Mouse (Mus musculus) left cerebral cortex, postnatal 4 days (tissue): ENCODE data around the gene C5ar1. TPM values are rescaled to one million over a fixed set of nuclear protein-coding genes. Genes with fewer than 3 reads are reported as not detected.
A peak's percentile ranks its signal among the peaks of the same experiment; 100 is the strongest.

Experiments
- DNase-seq: peaks from one replicate; pipeline ENCODE4 v3.0.0-alpha.2; 2022
- intact Hi-C: fragments of 180-260 bp; cut with DNase I; formaldehyde crosslinking; loops from one replicate; pipeline ENCODE4 v1.15.1; 2025
- total RNA-seq, 2 experiments: library from RNA; stranded (reverse); gene quantifications; 2 replicates each; pipeline ENCODE4 v1.2.3; 2021

The C5ar1 gene
- total RNA-seq, 2 experiments from 2014 or later, result 0.97 to 1.8 TPM

GRCm38 (mm10) chr7:16240281-16240977 is 18.9 kb downstream of the C5ar1 start:
- intact Hi-C loops, result no loop called here
- DNase-seq, result no peak

- no peak for DNase-seq
- intact Hi-C loops, result no loop called here
Measured at GRCm38 (mm10) chr7:16239554-16239997, 19.8 kb downstream of the C5ar1 start.

- intact Hi-C loops, result no loop called here
Measured at GRCm38 (mm10) chr7:16229869-16230268, 29.5 kb downstream of the C5ar1 start.

GRCm38 (mm10) chr7:16221582-16222272 is 37.6 kb downstream of the C5ar1 start, which contains the start of gene Dhx34:
Gene Dhx34 (minus strand): TSS chr7:16222037.
- peak; percentile 96 for DNase-seq
- intact Hi-C loops, result no loop called here

More at GRCm38 (mm10) chr7:16229869-16230268, 29.5 kb downstream of the C5ar1 start:
- no peak for DNase-seq

GRCm38 (mm10) chr7:16213986-16214385 is 45.4 kb downstream of the C5ar1 start:
- no peak for DNase-seq
- intact Hi-C loops, result no loop called here

- DNase-seq, result no peak
- intact Hi-C loops, result no loop called here
Measured at GRCm38 (mm10) chr7:16213196-16213595, 46.1 kb downstream of the C5ar1 start.

GRCm38 (mm10) chr7:16210862-16211365 is 48.4 kb downstream of the C5ar1 start:
- intact Hi-C loops, result no loop called here
- DNase-seq, result no peak

- intact Hi-C loops, result no loop called here
- DNase-seq, result no peak
Measured at GRCm38 (mm10) chr7:16208781-16209665, 50.3 kb downstream of the C5ar1 start.

- intact Hi-C loops, result no loop called here
- DNase-seq, result no peak
Measured at GRCm38 (mm10) chr7:16207496-16207895, 51.8 kb downstream of the C5ar1 start.

- intact Hi-C loops, result no loop called here
- no peak for DNase-seq
Measured at GRCm38 (mm10) chr7:16207076-16207475, 52.3 kb downstream of the C5ar1 start.

GRCm38 (mm10) chr7:16204791-16205190 is 54.5 kb downstream of the C5ar1 start:
- DNase-seq, result no peak
- intact Hi-C loops, result no loop called here

- no peak for DNase-seq
- intact Hi-C loops, result no loop called here
Measured at GRCm38 (mm10) chr7:16203505-16203903, 55.8 kb downstream of the C5ar1 start.

- DNase-seq, result no peak
- intact Hi-C loops, result no loop called here
Measured at GRCm38 (mm10) chr7:16202756-16203504, 56.4 kb downstream of the C5ar1 start.

GRCm38 (mm10) chr7:16201136-16201535 is 58.2 kb downstream of the C5ar1 start:
- intact Hi-C loops, result no loop called here
- no peak for DNase-seq

GRCm38 (mm10) chr7:16198540-16198939 is 60.8 kb downstream of the C5ar1 start:
- intact Hi-C loops, result no loop called here

GRCm38 (mm10) chr7:16197166-16197565 is 62.2 kb downstream of the C5ar1 start:
- DNase-seq, result no peak
- intact Hi-C loops, result no loop called here

More at GRCm38 (mm10) chr7:16198540-16198939, 60.8 kb downstream of the C5ar1 start:
- DNase-seq, result no peak
